Mouse (Mus musculus) spleen, adult 2 months (tissue): ENCODE results near the gene Coro2b. TPM values are rescaled to one million over a fixed set of nuclear protein-coding genes. Genes with fewer than 3 reads are reported as not detected.

Source experiments
- DNase-seq, 2 experiments: peaks; one replicate each; pipeline versions ENCODE4 v3.0.0 to v3.0.0-alpha.2; 2012 to 2021; ENCODE audit warnings: low spot score in 2 of 2, low read depth in 1 of 2
- H3K27ac ChIP-seq: fragments of 200-500 bp; 2 replicates; pipeline ENCODE4 v1.5.1; 2012; ENCODE audit warnings: low read length, inconsistent platforms; ENCODE audit not compliant: insufficient read depth
- H3K27me3 ChIP-seq: fragments of 200-500 bp; 2 replicates; pipeline ENCODE4 v1.6.1; 2012; ENCODE audit warnings: mild to moderate bottlenecking, moderate library complexity, low read length, inconsistent platforms; ENCODE audit not compliant: control insufficient read depth, insufficient read depth
- H3K36me3 ChIP-seq: fragments of 200-500 bp; 2 replicates; pipeline ENCODE4 v1.6.1; 2012; ENCODE audit warnings: mild to moderate bottlenecking, low read length, inconsistent platforms; ENCODE audit not compliant: control insufficient read depth, insufficient read depth
- H3K4me1 ChIP-seq: fragments of 200-500 bp; 2 replicates; pipeline ENCODE4 v1.6.1; 2011; ENCODE audit warnings: inconsistent platforms; ENCODE audit not compliant: control insufficient read depth, insufficient read depth, insufficient read length
- H3K4me3 ChIP-seq: fragments of 200-500 bp; 2 replicates; pipeline ENCODE4 v1.5.1; 2011; ENCODE audit warnings: mild to moderate bottlenecking, inconsistent platforms; ENCODE audit not compliant: insufficient read depth, insufficient read length; ENCODE audit errors: extremely low read depth
- CTCF ChIP-seq: fragments of 200-500 bp; IDR thresholded peaks from 2 replicates; pipeline ENCODE4 v1.5.1; 2011; ENCODE audit warnings: mild to moderate bottlenecking, inconsistent platforms; ENCODE audit not compliant: insufficient read depth, insufficient read length, insufficient replicate concordance; ENCODE audit errors: extremely low read depth
- POLR2A ChIP-seq: fragments of 200-500 bp; IDR thresholded peaks from 2 replicates; pipeline ENCODE4 v1.6.1; 2011; ENCODE audit warnings: low read depth, low read length, inconsistent platforms
- WGBS: fragments of 180-500 bp; shearing (Covaris S2); methylation state at CpG from one replicate; pipeline ENCODE4 v1.1.7; 2018; 5-methylcytosine and 5-hydroxymethylcytosine counted together
- polyA plus RNA-seq: library from polyadenylated mRNA; depleted of rRNA; stranded (reverse); fragments of >200 nt; gene quantifications from 2 replicates; pipeline ENCODE4 v1.2.3, GENCODE M21; 2012

Gene Coro2b
- polyA plus RNA-seq, 1 experiment: 3.5 TPM

GRCm38 (mm10) chr9:62522791-62523471 is 13.9 kb downstream of the Coro2b start:
- no peaks in the 10 kb centered on the region for H3K27me3 ChIP-seq
- no peak overlapping the region for H3K27ac ChIP-seq
- no peaks in the 10 kb centered on the region for H3K4me1 ChIP-seq
- no peak overlapping the region for H3K4me3 ChIP-seq
- no peak for DNase-seq
- no peaks in the 10 kb centered on the region for H3K36me3 ChIP-seq
- 60% methylated on average over 15 of the region's 15 CpGs for WGBS
- TF ChIP-seq CTCF (no peak), POLR2A (no peak)

GRCm38 (mm10) chr9:62522211-62522610 is 14.6 kb downstream of the Coro2b start:
- H3K4me1 ChIP-seq: no peaks in the 10 kb centered on the region
- H3K27ac ChIP-seq: no peak overlapping the region
- H3K27me3 ChIP-seq: no peaks in the 10 kb centered on the region
- H3K36me3 ChIP-seq: no peaks in the 10 kb centered on the region
- H3K4me3 ChIP-seq: no peak overlapping the region
- no peak for DNase-seq
- TF ChIP-seq POLR2A (no peak), CTCF (no peak)
- WGBS: 54% methylated on average over 5 of the region's 5 CpGs

GRCm38 (mm10) chr9:62521541-62521940 is 15.3 kb downstream of the Coro2b start:
- DNase-seq: no peak
- TF ChIP-seq POLR2A (no peak), CTCF (no peak)
- H3K4me3 ChIP-seq: no peak overlapping the region
- H3K36me3 ChIP-seq: no peaks in the 10 kb centered on the region
- no peaks in the 10 kb centered on the region for H3K27me3 ChIP-seq
- H3K4me1 ChIP-seq: no peaks in the 10 kb centered on the region
- no peak overlapping the region for H3K27ac ChIP-seq
- WGBS: 64% methylated on average over 9 of the region's 9 CpGs

GRCm38 (mm10) chr9:62520933-62521332 is 15.9 kb downstream of the Coro2b start:
- TF ChIP-seq CTCF: no peak
- TF ChIP-seq POLR2A: no peak
- H3K36me3 ChIP-seq: no peaks in the 10 kb centered on the region
- no peak overlapping the region for H3K4me3 ChIP-seq
- H3K27ac ChIP-seq: no peak overlapping the region
- H3K27me3 ChIP-seq: no peaks in the 10 kb centered on the region
- H3K4me1 ChIP-seq: no peaks in the 10 kb centered on the region; the same call in 1 of the 2 replicates
- 66% methylated on average over 9 of the region's 9 CpGs for WGBS
- no peak for DNase-seq

GRCm38 (mm10) chr9:62519787-62520503 is 16.9 kb downstream of the Coro2b start:
- H3K4me1 ChIP-seq: no peaks in the 10 kb centered on the region; the same call in 1 of the 2 replicates
- no peak overlapping the region for H3K27ac ChIP-seq
- WGBS: 73% methylated on average over 15 of the region's 15 CpGs
- no peaks in the 10 kb centered on the region for H3K36me3 ChIP-seq
- no peak for DNase-seq
- TF ChIP-seq CTCF (no peak), POLR2A (no peak)
- no peaks in the 10 kb centered on the region for H3K27me3 ChIP-seq
- no peak overlapping the region for H3K4me3 ChIP-seq

- no peak overlapping the region for H3K27ac ChIP-seq
- H3K4me1 ChIP-seq: no peaks in the 10 kb centered on the region; the same call in 1 of the 2 replicates
- WGBS: 96% methylated on average over 10 of the region's 10 CpGs
- no peak for DNase-seq
- H3K27me3 ChIP-seq: no peaks in the 10 kb centered on the region
- no peak for TF ChIP-seq POLR2A
- TF ChIP-seq CTCF: no peak
- H3K36me3 ChIP-seq: no peaks in the 10 kb centered on the region
- no peak overlapping the region for H3K4me3 ChIP-seq
Observed at GRCm38 (mm10) chr9:62519334-62519733, 17.5 kb downstream of the Coro2b start.

- H3K4me1 ChIP-seq: no peaks in the 10 kb centered on the region; the same call in 1 of the 2 replicates
- DNase-seq: no peak
- no peaks in the 10 kb centered on the region for H3K36me3 ChIP-seq
- H3K27me3 ChIP-seq: no peaks in the 10 kb centered on the region
- H3K27ac ChIP-seq: no peak overlapping the region
- 92% methylated on average over 4 of the region's 4 CpGs for WGBS
- H3K4me3 ChIP-seq: no peak overlapping the region
- no peak for TF ChIP-seq POLR2A
- TF ChIP-seq CTCF: no peak
Observed at GRCm38 (mm10) chr9:62518572-62518971, 18.3 kb downstream of the Coro2b start.
